Mouse (Mus musculus) cerebellum, postnatal 4 days (tissue): ENCODE results near the gene Gtf2h1.
"Not testable (repeated sequence)": the region's sequence is repeated elsewhere in the genome, so short reads cannot be mapped to it uniquely, and the experiment has no call there.

Experiments
- DNase-seq, 2 experiments: peaks; one replicate each; pipeline ENCODE4 v3.0.0; 2022; ENCODE audit warnings: low spot score in 2 of 2, mixed read lengths in 1 of 2

Gtf2h1 gene

GRCm38 (mm10) chr7:46830799-46831590, 35.1 kb downstream of the Gtf2h1 start:
- DNase-seq: no peak

GRCm38 (mm10) chr7:46831693-46832092, 35.8 kb downstream of the Gtf2h1 start:
- no peak for DNase-seq

GRCm38 (mm10) chr7:46832112-46832810, 36.4 kb downstream of the Gtf2h1 start:
- DNase-seq: not testable (repeated sequence)

- DNase-seq: no peak
Measured at GRCm38 (mm10) chr7:46833266-46833665, 37.4 kb downstream of the Gtf2h1 start.

- DNase-seq: no peak
Measured at GRCm38 (mm10) chr7:46833670-46834255, 37.9 kb downstream of the Gtf2h1 start.

- DNase-seq: no peak
Measured at GRCm38 (mm10) chr7:46834994-46835610, 39.2 kb downstream of the Gtf2h1 start.

- DNase-seq: no peak
Measured at GRCm38 (mm10) chr7:46836357-46836756, 40.5 kb downstream of the Gtf2h1 start.

- no peak for DNase-seq
Measured at GRCm38 (mm10) chr7:46837073-46837472, 41.2 kb downstream of the Gtf2h1 start.

GRCm38 (mm10) chr7:46838104-46838671, 42.3 kb downstream of the Gtf2h1 start:
- no peak for DNase-seq

GRCm38 (mm10) chr7:46838891-46839302, 43.0 kb downstream of the Gtf2h1 start:
- DNase-seq: peak in 1 of 2 experiments; percentile 71

- DNase-seq: no peak
Measured at GRCm38 (mm10) chr7:46839446-46839845, 43.5 kb downstream of the Gtf2h1 start.

- no peak for DNase-seq
Measured at GRCm38 (mm10) chr7:46839861-46840260, 44.0 kb downstream of the Gtf2h1 start.

GRCm38 (mm10) chr7:46840326-46840725, 44.4 kb downstream of the Gtf2h1 start:
- no peak for DNase-seq

GRCm38 (mm10) chr7:46840787-46841525, 45.1 kb downstream of the Gtf2h1 start, which contains the start of gene Ldha:
Ldha (plus strand) TSS chr7:46841475.
- no peak for DNase-seq

- DNase-seq: no peak
Measured at GRCm38 (mm10) chr7:46842278-46842677, 46.4 kb downstream of the Gtf2h1 start.

- no peak for DNase-seq
Measured at GRCm38 (mm10) chr7:46843576-46843975, 47.7 kb downstream of the Gtf2h1 start.

GRCm38 (mm10) chr7:46845211-46845977, 49.5 kb downstream of the Gtf2h1 start:
- DNase-seq: peak; percentile 82 to 92

GRCm38 (mm10) chr7:46845978-46846485, 50.1 kb downstream of the Gtf2h1 start:
- no peak for DNase-seq

- peak in 1 of 2 experiments; percentile 64 for DNase-seq
Measured at GRCm38 (mm10) chr7:46846486-46847244, 50.8 kb downstream of the Gtf2h1 start.
